Mouse (Mus musculus) midbrain, embryonic 10.5 days (tissue): Measurements from ENCODE around the gene Cyp4v3. TPM values are rescaled to one million over a fixed set of nuclear protein-coding genes. Genes with fewer than 3 reads are reported as not detected.

Source experiments
- DNase-seq: peaks from one replicate; pipeline ENCODE4 v3.0.0-alpha.2; 2017; ENCODE audit warnings: low spot score
- H3K27ac ChIP-seq: fragments of 300-500 bp; sonication (generic); replicated peaks from 2 replicates; pipeline ENCODE4 v1.5.1; 2016; ENCODE audit warnings: mild to moderate bottlenecking
- H3K27me3 ChIP-seq: fragments of 300-500 bp; sonication (generic); 2 replicates; pipeline ENCODE4 v1.6.1; 2016; ENCODE audit warnings: low read depth, mild to moderate bottlenecking; ENCODE audit not compliant: poor library complexity, severe bottlenecking
- H3K36me3 ChIP-seq: fragments of 300-500 bp; sonication (generic); 2 replicates; pipeline ENCODE4 v1.6.1; 2016; ENCODE audit warnings: mild to moderate bottlenecking, moderate library complexity
- H3K4me1 ChIP-seq: fragments of 300-500 bp; sonication (generic); 2 replicates; pipeline ENCODE4 v1.6.1; 2016
- H3K4me3 ChIP-seq: fragments of 300-500 bp; sonication (generic); 2 replicates; pipeline ENCODE4 v1.5.1; 2016; ENCODE audit warnings: mild to moderate bottlenecking, moderate library complexity
- H3K9me3 ChIP-seq: fragments of 300-500 bp; sonication (generic); replicated peaks from 2 replicates; pipeline ENCODE4 v1.6.1; 2016; ENCODE audit warnings: mild to moderate bottlenecking
- WGBS: fragments of 180-500 bp; shearing (Covaris S2); methylation state at CpG from one replicate; pipeline ENCODE4 v1.1.7; 2016; 5-methylcytosine and 5-hydroxymethylcytosine counted together
- polyA plus RNA-seq: library from polyadenylated mRNA; unstranded; fragments of >200 nt; fragmentation: Nextera tagmentation; extraction: Ambion mirVana; gene quantifications from 2 replicates; pipeline ENCODE4 v1.2.1, GENCODE M21; 2016

Gene Cyp4v3
- polyA plus RNA-seq, 1 experiment from 2014 or later: 1.8 TPM

GRCm38 (mm10) chr8:45262851-45263250, 70.2 kb downstream of the Cyp4v3 start:
- H3K4me3 ChIP-seq: no peak overlapping the region
- no peak overlapping the region for H3K27ac ChIP-seq
- peaks cover 12% of the 10 kb centered on the region; the same call in 1 of the 2 replicates for H3K9me3 ChIP-seq
- H3K4me1 ChIP-seq: no peaks in the 10 kb centered on the region
- H3K36me3 ChIP-seq: no peaks in the 10 kb centered on the region
- H3K27me3 ChIP-seq: no peaks in the 10 kb centered on the region
- no peak for DNase-seq
- WGBS: 83% methylated on average over 3 of the region's 3 CpGs

- 85% methylated on average over 10 of the region's 10 CpGs for WGBS
- Histone ChIP-seq H3K27me3 (no peaks in the 10 kb centered on the region), H3K4me1 (no peaks in the 10 kb centered on the region), H3K9me3 (peaks cover 12% of the 10 kb centered on the region; the same call in 1 of the 2 replicates), H3K36me3 (no peaks in the 10 kb centered on the region), H3K27ac (no peak within 1 kb of the TSS), H3K4me3 (no peak within 1 kb of the TSS)
- DNase-seq: no peak
These were observed 71.1 kb downstream of the Cyp4v3 start, which contains the start of gene F11 for GRCm38 (mm10) chr8:45261920-45262319. Gene F11 (minus strand): TSS chr8:45262031.

- Histone ChIP-seq H3K36me3 (no peaks in the 10 kb centered on the region), H3K4me3 (no peak overlapping the region), H3K27me3 (no peaks in the 10 kb centered on the region), H3K4me1 (no peaks in the 10 kb centered on the region), H3K9me3 (no peaks in the 10 kb centered on the region), H3K27ac (no peak overlapping the region)
- no peak for DNase-seq
- WGBS: 83% methylated on average over 8 of the region's 8 CpGs
These were observed 74.6 kb downstream of the Cyp4v3 start for GRCm38 (mm10) chr8:45258421-45258820.

- H3K9me3 ChIP-seq: no peaks in the 10 kb centered on the region
- no peak overlapping the region for H3K4me3 ChIP-seq
- DNase-seq: no peak
- no peaks in the 10 kb centered on the region for H3K36me3 ChIP-seq
- H3K27ac ChIP-seq: no peak overlapping the region
- no peaks in the 10 kb centered on the region for H3K27me3 ChIP-seq
- H3K4me1 ChIP-seq: no peaks in the 10 kb centered on the region
- 91% methylated on average over 12 of the region's 12 CpGs for WGBS
These were observed 78.0 kb downstream of the Cyp4v3 start for GRCm38 (mm10) chr8:45255040-45255439.

Other genes starting within 250 kb of the Cyp4v3 start
- gene F11, start 71.2 kb downstream of the Cyp4v3 start, polyA plus RNA-seq: not detected in 2 replicates
- gene Klkb1, start 38.4 kb downstream of the Cyp4v3 start, polyA plus RNA-seq: 0.04 TPM in 1 of 2 replicates, not detected in the other
- 0.07 and 0.10 TPM in 2 replicates for gene Gm45753, start 24.8 kb downstream of the Cyp4v3 start, polyA plus RNA-seq
- gene Fam149a, start 49.1 kb upstream of the Cyp4v3 start, polyA plus RNA-seq: 9.0 and 9.7 TPM in 2 replicates
- gene Tlr3, start 77.9 kb upstream of the Cyp4v3 start, polyA plus RNA-seq: 0.91 and 1.1 TPM in 2 replicates
- 43.8 and 52.9 TPM in 2 replicates for gene Sorbs2, start 174.6 kb upstream of the Cyp4v3 start, polyA plus RNA-seq